Mouse (Mus musculus) kidney, adult 2 months (tissue): Measurements from ENCODE around the gene Slc39a11. TPM values are rescaled to one million over a fixed set of nuclear protein-coding genes. Genes with fewer than 3 reads are reported as not detected.

ENCODE experiments used
- DNase-seq: peaks from one replicate; pipeline ENCODE4 v3.0.0; 2021
- H3K27ac ChIP-seq: fragments of 200-500 bp; 2 replicates; pipeline ENCODE4 v1.5.1; 2012; ENCODE audit warnings: low read depth, low read length, control low read depth, inconsistent platforms; ENCODE audit not compliant: insufficient read depth
- H3K27me3 ChIP-seq: fragments of 200-500 bp; replicated peaks from 2 replicates; pipeline ENCODE4 v1.6.1; 2012; ENCODE audit warnings: mild to moderate bottlenecking, moderate library complexity, low read length, inconsistent platforms; ENCODE audit not compliant: control insufficient read depth, insufficient read depth
- H3K36me3 ChIP-seq: fragments of 200-500 bp; 2 replicates; pipeline ENCODE4 v1.6.1; 2012; ENCODE audit warnings: mild to moderate bottlenecking, moderate library complexity, low read length, inconsistent platforms; ENCODE audit not compliant: control insufficient read depth, insufficient read depth
- H3K4me1 ChIP-seq: fragments of 200-500 bp; 2 replicates; pipeline ENCODE4 v1.6.1; 2011; ENCODE audit warnings: low read length; ENCODE audit not compliant: control insufficient read depth, insufficient read depth
- H3K4me3 ChIP-seq: fragments of 200-500 bp; 2 replicates; pipeline ENCODE4 v1.5.1; 2011; ENCODE audit warnings: mild to moderate bottlenecking, low read depth, low read length, control low read depth; ENCODE audit not compliant: insufficient read depth
- CTCF ChIP-seq: fragments of 200-500 bp; conservative IDR thresholded peaks from 2 replicates; pipeline ENCODE4 v1.5.1; 2011; ENCODE audit warnings: low read depth, mild to moderate bottlenecking, control low read depth, low read length, moderate library complexity, mixed read lengths; ENCODE audit not compliant: insufficient read depth, insufficient read length
- POLR2A ChIP-seq: fragments of 200-500 bp; IDR thresholded peaks from one replicate; pipeline ENCODE4 v1.6.1; 2011; ENCODE audit warnings: low read depth, low read length, control low read depth
- WGBS: fragments of 180-500 bp; shearing (Covaris S2); methylation state at CpG from one replicate; pipeline ENCODE4 v1.1.7; 2018; 5-methylcytosine and 5-hydroxymethylcytosine counted together
- polyA plus RNA-seq: library from polyadenylated mRNA; depleted of rRNA; stranded (reverse); fragments of >200 nt; gene quantifications from 2 replicates; pipeline ENCODE4 v1.2.3, GENCODE M21; 2012

Gene Slc39a11
- polyA plus RNA-seq, 1 experiment: 24.5 TPM

DNA sequence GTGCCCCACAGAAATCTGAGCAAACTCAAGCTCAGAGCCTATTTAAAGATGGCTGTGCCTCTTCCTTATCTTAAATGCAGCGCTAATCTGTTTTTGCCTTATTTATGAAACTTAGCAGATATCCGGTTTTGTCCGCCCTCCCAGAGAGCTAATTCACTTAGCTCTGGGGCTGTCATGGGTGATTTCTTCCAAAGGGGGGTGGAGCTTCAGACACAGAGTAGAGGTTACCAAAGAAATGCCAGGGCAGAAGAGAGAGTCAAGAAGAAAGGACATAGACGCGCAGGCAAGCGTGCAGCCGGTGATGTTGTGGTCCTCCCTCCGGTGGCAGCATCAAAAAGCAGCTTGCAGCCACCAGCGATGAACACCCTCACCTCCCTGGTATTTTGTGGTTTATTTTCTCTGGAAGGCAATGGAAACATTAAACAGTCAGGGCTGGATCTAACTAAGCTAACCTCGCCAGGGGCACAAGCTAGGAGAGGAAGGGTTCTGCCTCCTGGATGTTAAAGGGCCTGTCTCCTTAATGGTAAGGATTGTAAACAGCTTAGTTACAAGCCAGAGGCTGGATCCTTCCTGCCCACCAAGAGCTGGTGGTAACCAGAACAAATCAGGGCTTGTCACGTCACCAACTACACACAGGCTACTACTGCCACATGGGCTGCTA is 103.5 kb downstream of the Slc39a11 start:
- DNase-seq: peak; percentile 62
- Histone ChIP-seq H3K27ac (no peak overlapping the region; the same call in 1 of the 2 replicates), H3K27me3 (no peaks in the 10 kb centered on the region), H3K36me3 (no peaks in the 10 kb centered on the region), H3K4me3 (no peak overlapping the region), H3K4me1 (peaks cover 3% of the 10 kb centered on the region; the same call in 1 of the 2 replicates)
- no peak for TF ChIP-seq CTCF
- no peak for TF ChIP-seq POLR2A
- WGBS: 33% methylated on average over 11 of the region's 11 CpGs

DNA sequence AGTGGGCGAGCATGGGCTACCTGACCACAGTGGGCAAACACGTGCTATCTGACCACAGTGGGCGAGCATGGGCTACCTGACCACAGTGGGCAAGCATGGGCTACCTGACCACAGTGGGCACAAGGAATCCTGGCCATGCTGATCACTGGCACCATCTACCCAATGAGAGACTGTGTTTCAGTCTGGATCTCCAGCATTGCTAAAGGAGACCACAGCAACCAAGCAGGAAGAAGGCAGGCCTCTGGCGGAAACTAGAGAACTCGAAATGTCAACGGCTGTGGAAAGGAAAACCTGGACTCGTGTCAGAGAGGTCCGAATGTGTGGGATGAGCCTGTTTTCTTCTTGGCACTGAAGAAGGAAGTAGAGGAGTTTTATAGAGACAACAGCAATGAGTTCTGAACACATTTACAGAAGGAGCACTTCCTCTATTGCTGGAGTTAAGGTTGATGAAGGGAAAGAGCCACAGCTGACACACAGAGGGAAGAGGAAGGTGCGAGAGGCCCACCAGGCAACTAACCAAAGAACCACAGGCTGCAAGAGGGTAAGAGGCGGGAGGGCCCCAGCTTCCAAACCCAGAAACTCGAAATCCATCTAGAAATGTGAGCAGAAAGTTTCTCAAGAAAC is 105.8 kb downstream of the Slc39a11 start:
- WGBS: 75% methylated on average over 11 of the region's 11 CpGs
- TF ChIP-seq CTCF (no peak), POLR2A (no peak)

DNA sequence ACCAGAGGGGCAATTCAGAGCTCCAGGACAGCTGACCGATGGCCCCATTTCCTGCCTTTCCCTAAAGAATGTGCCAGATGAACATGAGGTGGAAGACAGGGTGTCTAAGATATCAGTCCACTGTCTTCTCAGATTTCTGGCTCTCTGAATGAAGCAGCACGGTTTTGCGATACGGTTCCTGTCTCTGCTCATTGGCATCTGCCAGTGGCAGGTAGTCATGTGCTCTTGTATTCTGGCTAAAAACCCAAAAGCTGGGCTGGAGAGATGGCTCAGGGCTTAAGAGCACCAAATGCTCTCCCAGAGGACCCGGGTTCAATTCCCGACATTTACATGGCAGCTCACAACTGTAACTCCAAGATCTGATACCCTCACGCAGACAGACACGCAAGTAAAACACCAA is 108.8 kb downstream of the Slc39a11 start:
- Histone ChIP-seq H3K36me3 (no peaks in the 10 kb centered on the region), H3K4me3 (no peak overlapping the region), H3K27me3 (no peaks in the 10 kb centered on the region), H3K27ac (no peak overlapping the region), H3K4me1 (no peaks in the 10 kb centered on the region)
- WGBS: 85% methylated on average over 8 of the region's 8 CpGs
- TF ChIP-seq POLR2A (no peak), CTCF (no peak)
- DNase-seq: no peak

More for the DNA sequence above, 105.8 kb downstream of the Slc39a11 start:
- Histone ChIP-seq H3K4me1 (peaks cover 3% of the 10 kb centered on the region; the same call in 1 of the 2 replicates), H3K4me3 (no peak overlapping the region), H3K36me3 (no peaks in the 10 kb centered on the region), H3K27me3 (no peaks in the 10 kb centered on the region), H3K27ac (no peak overlapping the region)
- DNase-seq: no peak

DNA sequence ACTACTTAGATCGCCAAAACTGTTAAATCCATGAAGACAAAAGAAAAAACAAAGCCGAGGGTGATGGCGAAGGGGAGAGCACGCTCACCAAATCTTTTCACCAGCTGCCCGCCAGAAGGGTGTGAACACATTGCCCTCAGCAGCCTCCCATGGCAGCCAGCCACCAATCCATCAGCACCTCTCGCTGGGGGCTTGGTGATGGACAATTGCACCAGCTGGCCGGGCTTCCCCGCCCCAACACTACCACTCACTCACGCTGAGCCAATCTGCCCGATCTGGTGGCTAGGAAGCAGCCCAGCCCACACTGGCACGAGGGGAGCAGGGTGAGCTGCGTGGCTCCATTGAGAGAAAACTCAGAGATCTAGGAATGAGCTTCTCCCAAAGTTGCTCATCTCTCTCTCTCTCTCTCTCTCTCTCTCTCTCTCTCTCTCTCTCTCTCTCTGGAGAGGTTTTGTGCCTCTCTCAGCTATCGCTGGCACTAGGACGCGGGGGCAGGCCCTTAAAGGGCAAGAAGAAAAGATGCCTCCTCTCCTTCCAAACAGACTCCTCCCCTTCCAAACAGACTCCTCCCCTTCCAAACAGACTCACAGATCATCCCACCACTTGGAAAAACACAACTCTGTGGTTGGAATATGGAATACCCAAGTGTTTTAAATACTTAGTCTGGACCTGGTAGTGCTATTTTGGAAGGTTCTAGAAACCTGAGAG is 110.2 kb downstream of the Slc39a11 start:
- DNase-seq: no peak
- 59% methylated on average over 15 of the region's 15 CpGs for WGBS

DNA sequence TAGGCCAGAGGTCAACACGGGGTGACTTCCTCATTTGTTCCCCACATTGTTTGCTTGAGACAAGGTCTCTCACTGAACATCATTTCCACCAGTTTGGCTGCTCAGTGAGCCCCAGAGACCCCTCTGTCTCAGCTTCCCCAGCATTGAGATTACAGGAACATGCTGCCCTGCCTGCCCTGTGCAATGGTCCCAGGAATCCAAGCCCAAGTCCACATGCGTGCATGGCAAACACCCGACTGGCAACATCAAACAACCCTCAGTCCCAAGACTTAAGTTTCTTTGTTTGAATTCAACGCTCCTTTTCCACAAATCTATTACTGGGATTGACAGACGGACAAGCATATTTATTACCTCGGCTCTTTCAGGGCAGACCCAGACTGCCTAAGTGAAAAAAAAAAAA is 110.8 kb downstream of the Slc39a11 start:
- Histone ChIP-seq H3K27me3 (no peaks in the 10 kb centered on the region), H3K36me3 (no peaks in the 10 kb centered on the region), H3K4me1 (no peaks in the 10 kb centered on the region), H3K4me3 (no peak overlapping the region), H3K27ac (no peak overlapping the region)
- TF ChIP-seq POLR2A: no peak
- TF ChIP-seq CTCF: no peak
- DNase-seq: no peak
- 80% methylated on average over 6 of the region's 6 CpGs for WGBS

More for the DNA sequence above, 110.2 kb downstream of the Slc39a11 start:
- Histone ChIP-seq H3K27me3 (no peaks in the 10 kb centered on the region), H3K27ac (no peak overlapping the region), H3K4me3 (no peak overlapping the region), H3K36me3 (no peaks in the 10 kb centered on the region), H3K4me1 (no peaks in the 10 kb centered on the region)
- TF ChIP-seq POLR2A (no peak), CTCF (no peak)

DNA sequence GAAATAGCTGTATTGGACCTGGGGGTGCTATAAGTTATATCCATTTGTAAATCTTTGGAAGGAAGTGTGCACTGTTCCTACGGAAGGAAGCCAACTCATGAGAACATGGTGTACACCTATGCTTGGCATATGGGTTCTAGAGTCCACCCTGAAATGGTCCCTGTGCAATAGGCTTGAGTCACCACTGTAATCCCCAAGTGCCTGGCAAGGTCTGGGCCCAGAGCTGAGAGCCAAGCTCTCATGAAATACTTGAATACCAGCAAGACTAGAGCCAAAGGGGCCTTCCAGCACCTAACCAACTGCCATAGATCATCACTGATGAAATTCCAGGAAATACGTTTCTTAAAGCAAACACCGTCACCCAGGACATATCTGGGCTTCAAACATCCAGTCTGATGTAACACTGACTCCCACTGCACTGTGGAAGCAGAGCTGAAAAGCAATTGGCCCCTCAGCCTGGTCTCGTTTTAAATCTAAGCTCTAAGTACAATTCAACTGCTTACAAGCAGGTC is 111.4 kb downstream of the Slc39a11 start:
- Histone ChIP-seq H3K27me3 (no peaks in the 10 kb centered on the region), H3K36me3 (no peaks in the 10 kb centered on the region), H3K4me1 (no peaks in the 10 kb centered on the region), H3K4me3 (no peak overlapping the region), H3K27ac (no peak overlapping the region)
- WGBS: 96% methylated on average over 4 of the region's 4 CpGs
- no peak for TF ChIP-seq CTCF
- no peak for TF ChIP-seq POLR2A
- DNase-seq: no peak

DNA sequence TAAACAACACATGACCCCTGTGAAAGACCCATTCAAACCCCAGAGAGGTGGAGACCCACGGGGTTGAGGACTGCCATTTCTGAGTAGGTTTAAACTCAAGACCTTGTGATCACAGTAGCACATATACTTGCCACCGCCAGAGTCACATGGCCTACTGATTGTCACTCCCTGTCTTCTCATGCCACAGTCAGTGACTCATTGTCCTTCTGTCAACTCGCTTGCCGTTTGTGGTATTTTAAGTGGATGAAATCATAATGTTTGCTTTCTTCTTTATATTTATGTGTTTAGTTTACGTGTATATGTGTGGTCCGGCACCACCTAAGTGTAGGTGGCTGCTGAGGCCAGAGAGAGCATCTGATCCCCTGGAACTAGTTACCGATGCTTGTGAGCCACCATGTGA is 112.2 kb downstream of the Slc39a11 start:
- DNase-seq: no peak
- Histone ChIP-seq H3K4me1 (no peaks in the 10 kb centered on the region; the same call in 1 of the 2 replicates), H3K27ac (no peak overlapping the region), H3K27me3 (no peaks in the 10 kb centered on the region), H3K4me3 (no peak overlapping the region), H3K36me3 (no peaks in the 10 kb centered on the region)
- 91% methylated on average over 7 of the region's 7 CpGs for WGBS
- TF ChIP-seq POLR2A: no peak
- TF ChIP-seq CTCF: no peak
